Mouse (Mus musculus) lung, adult 18-20 months (tissue): ENCODE results near the gene Zfp954.
"Not testable (repeated sequence)": the region's sequence is repeated elsewhere in the genome, so short reads cannot be mapped to it uniquely, and the experiment has no call there.

Experiments used
- DNase-seq, 2 experiments: peaks; one replicate each; pipeline ENCODE4 v3.0.0; 2022; ENCODE audit warnings: mixed read lengths in 2 of 2

The Zfp954 gene

DNA sequence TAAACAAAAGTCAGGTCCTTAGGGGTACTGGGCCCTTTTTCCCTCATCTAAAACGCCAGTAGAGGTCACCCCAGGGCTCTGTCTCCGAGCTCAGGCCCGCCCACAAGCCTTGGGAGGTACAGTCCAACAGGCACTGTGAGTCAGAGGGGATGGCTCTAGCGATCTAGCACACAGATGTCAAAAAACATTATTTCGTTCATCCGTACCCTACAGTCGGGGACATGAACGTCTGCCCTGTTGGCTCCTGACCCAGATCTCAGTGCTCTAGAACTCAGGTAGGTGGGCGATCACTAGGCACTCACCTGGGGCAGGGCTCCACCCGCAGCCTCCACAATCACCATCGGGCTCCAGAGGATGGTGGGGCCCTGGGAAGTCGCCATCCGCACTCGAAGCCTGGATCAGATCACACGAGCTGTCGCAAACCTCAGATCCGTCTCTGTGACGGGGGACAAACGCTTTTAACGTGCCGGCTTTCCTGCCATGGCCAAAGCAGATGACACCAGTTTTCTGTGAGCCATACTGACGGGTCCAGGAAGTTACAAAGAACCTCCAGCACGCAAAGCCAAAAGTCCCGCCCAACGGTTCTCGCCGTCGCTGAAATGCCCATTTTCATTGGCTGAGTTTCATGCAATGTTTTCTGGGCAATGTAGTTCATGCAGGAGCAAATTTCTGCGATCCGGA is at the start of gene Zfp954:
Gene Zfp954 (minus strand): TSS at position 568 of the 681 bp plus-strand sequence.
- DNase-seq = peak; percentile 90 to 91

GRCm38 (mm10) chr7:7145991-7146608 is 24.8 kb upstream of the Zfp954 start:
- DNase-seq = no peak

GRCm38 (mm10) chr7:7144215-7144614 is 22.9 kb upstream of the Zfp954 start:
- DNase-seq = no peak

GRCm38 (mm10) chr7:7136379-7136866 is 15.1 kb upstream of the Zfp954 start, which contains the start of gene Zfp773:
TSS of gene Zfp773 (minus strand) at chr7:7136755.
- peak; percentile 52 to 57 for DNase-seq

GRCm38 (mm10) chr7:7132751-7133150 is 11.5 kb upstream of the Zfp954 start:
- no peak for DNase-seq

DNA sequence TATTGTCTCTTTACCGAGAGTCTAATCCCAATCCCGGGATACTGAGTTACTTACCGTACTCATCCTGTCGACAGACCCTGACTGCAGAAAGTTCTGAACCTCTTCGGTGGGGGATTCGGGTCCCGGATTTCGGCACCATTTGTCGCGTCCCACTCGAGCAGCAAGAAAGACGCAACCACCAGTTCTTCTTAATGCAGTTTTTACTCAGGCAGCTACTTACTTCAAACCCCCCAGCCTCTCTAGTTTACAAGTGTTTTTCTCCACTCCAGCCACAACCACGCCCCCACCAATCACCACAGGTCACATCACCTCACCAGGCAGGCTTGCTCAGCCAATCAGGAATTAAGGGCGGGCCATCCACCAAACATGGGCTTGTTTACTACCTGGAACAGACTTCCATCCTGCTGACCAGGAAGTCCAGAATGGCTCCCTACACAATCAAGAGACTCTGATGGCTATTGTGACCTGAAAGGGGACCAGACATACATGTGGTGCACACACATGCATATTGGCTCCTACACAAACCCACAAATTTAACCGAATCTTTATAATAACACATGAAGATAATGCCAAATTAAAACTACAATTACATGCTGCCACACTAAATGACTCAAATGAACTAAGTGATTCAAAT is 9.3 kb upstream of the Zfp954 start:
- not testable (repeated sequence) for DNase-seq

- DNase-seq = no peak
Measured at GRCm38 (mm10) chr7:7121602-7121980, 303 bp upstream of the Zfp954 start.

GRCm38 (mm10) chr7:7118441-7118840 is 2.8 kb downstream of the Zfp954 start:
- no peak for DNase-seq

DNA sequence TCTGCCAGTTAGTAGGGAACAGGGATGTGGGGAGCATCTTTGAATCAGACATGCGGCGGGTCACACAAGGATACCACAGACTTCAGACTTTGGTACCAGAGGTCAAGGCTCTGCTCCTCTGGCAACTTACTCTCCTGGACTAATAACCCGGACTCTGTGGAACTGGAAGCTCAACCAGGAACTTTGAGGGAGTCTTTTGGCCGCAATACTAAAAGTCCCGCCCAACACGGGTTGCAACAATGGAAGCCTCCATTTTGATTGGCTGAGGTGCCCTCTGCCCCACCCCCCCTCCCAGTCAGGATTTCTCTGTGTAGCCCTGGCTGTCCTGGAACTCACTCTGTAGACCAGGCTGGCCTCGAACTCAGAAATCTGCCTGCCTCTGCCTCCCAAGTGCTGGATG is 12.8 kb downstream of the Zfp954 start:
- DNase-seq = no peak
